Mouse (Mus musculus): ENCODE data around the gene 2210011C24Rik. TPM values are rescaled to one million over a fixed set of nuclear protein-coding genes. Genes with fewer than 3 reads are reported as not detected.

2210011C24Rik gene
- total and polyA plus RNA-seq, 2 experiments from 2014 or later: 1.2 TPM; not detected in 1

- Histone ChIP-seq H3K4me3 (ENCODE audit: low read depth, low read length) (no peak overlapping the region), H3K27me3 (ENCODE audit: insufficient read depth, low read length) (no peaks in the 10 kb centered on the region), H3K9ac (no peak overlapping the region), H3K4me1 (ENCODE audit: insufficient read depth) (no peaks in the 10 kb centered on the region), H3K27ac (ENCODE audit: low read depth, low read length) (no peak overlapping the region), H3K4me2 (ENCODE audit: low read depth) (no peak overlapping the region), H3K36me3 (ENCODE audit: insufficient read depth) (no peaks in the 10 kb centered on the region), H3K9me3 (ENCODE audit: low read length) (no peaks in the 10 kb centered on the region)
- TF ChIP-seq CTCF (IDR thresholded peaks at IDR 0.05; ENCODE audit: low read depth): no peak
- no peak for DNase-seq
- WGBS: 80% methylated on average over 4 of the region's 4 CpGs
- ATAC-seq: no peak
These were observed 20.8 kb upstream of the 2210011C24Rik start for GRCm38 (mm10) chr8:84032777-84033176.

GRCm38 (mm10) chr8:84029272-84029671 is 17.3 kb upstream of the 2210011C24Rik start:
- no peak for TF ChIP-seq CTCF (IDR thresholded peaks at IDR 0.05; ENCODE audit: low read depth)
- WGBS: 91% methylated on average over 5 of the region's 5 CpGs
- H3K9me3 ChIP-seq (ENCODE audit: low read length): no peaks in the 10 kb centered on the region

DNA sequence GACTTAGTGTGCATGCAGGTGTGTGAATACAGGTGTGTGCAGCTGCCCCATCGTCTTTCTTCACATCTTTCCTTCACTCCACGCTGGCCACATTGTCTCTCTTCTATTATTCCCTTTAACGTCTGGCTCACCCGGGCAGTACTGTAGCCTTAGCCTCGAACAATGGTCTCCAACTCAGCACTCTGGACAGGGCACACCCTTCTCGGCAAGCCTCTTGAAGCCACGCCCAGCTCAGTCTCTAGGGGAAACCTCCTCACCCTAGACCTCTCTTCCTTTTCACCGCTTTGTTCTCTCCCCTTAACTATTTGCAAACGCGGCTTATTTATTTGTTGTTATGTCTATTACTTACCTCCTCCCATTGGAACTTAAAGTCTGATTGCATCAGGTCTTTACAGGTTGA is 15.5 kb upstream of the 2210011C24Rik start:
- Histone ChIP-seq H3K4me3 (ENCODE audit: low read depth, low read length) (no peak overlapping the region), H3K36me3 (ENCODE audit: insufficient read depth) (no peaks in the 10 kb centered on the region), H3K27ac (ENCODE audit: low read depth, low read length) (no peak overlapping the region), H3K4me2 (ENCODE audit: low read depth) (no peak overlapping the region), H3K27me3 (ENCODE audit: insufficient read depth, low read length) (peaks cover 8% of the 10 kb centered on the region; the same call in 1 of the 2 replicates), H3K9me3 (ENCODE audit: low read length) (no peaks in the 10 kb centered on the region), H3K4me1 (ENCODE audit: insufficient read depth) (no peaks in the 10 kb centered on the region), H3K9ac (no peak overlapping the region)
- no peak for TF ChIP-seq CTCF (IDR thresholded peaks at IDR 0.05; ENCODE audit: low read depth)
- WGBS: 12% methylated on average over 10 of the region's 10 CpGs
- DNase-seq: no peak
- no peak for ATAC-seq

More at GRCm38 (mm10) chr8:84029272-84029671, 17.3 kb upstream of the 2210011C24Rik start:
- H3K4me1 ChIP-seq (ENCODE audit: insufficient read depth): no peaks in the 10 kb centered on the region
- H3K4me2 ChIP-seq (ENCODE audit: low read depth): no peak overlapping the region
- H3K9ac ChIP-seq: no peak overlapping the region
- H3K4me3 ChIP-seq (ENCODE audit: low read depth, low read length): no peak overlapping the region
- no peak overlapping the region for H3K27ac ChIP-seq (ENCODE audit: low read depth, low read length)
- ATAC-seq: no peak
- H3K36me3 ChIP-seq (ENCODE audit: insufficient read depth): no peaks in the 10 kb centered on the region
- DNase-seq: no peak
- H3K27me3 ChIP-seq (ENCODE audit: insufficient read depth, low read length): peaks cover 8% of the 10 kb centered on the region; the same call in 1 of the 2 replicates

DNA sequence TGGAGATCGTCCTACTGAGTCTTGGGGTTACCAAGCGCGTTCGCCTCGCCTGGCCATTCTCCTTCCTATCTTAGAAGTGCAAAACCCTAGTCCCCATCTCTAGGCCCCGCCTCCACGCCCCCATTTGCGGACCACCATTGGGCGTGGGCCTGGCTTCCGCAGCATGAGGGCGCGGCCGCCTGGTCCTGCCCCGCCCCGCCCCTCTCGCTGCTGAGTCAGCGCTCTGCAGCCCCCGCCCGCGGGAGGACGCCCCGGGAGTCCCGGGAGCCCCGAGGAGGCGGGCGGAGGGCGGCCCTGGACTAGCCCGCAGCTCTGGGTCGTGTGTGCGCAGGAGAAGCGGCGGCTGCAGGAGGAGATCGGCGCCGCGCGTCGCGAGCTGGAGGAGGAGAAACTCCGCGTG is 13.9 kb upstream of the 2210011C24Rik start:
- TF ChIP-seq CTCF (IDR thresholded peaks at IDR 0.05; ENCODE audit: low read depth): no peak
- 1% methylated on average over 41 of the region's 41 CpGs for WGBS
- DNase-seq: peak; percentile 72
- peaks cover 8% of the 10 kb centered on the region for H3K27me3 ChIP-seq (ENCODE audit: insufficient read depth, low read length)
- H3K36me3 ChIP-seq (ENCODE audit: insufficient read depth): no peaks in the 10 kb centered on the region
- peak; percentile 81 for ATAC-seq
- peak overlapping the region; percentile 86 for H3K4me2 ChIP-seq (ENCODE audit: low read depth)
- peak overlapping the region; percentile 48 for H3K4me3 ChIP-seq (ENCODE audit: low read depth, low read length)
- no peak overlapping the region for H3K27ac ChIP-seq (ENCODE audit: low read depth, low read length)
- no peaks in the 10 kb centered on the region for H3K4me1 ChIP-seq (ENCODE audit: insufficient read depth)
- H3K9me3 ChIP-seq (ENCODE audit: low read length): no peaks in the 10 kb centered on the region
- H3K9ac ChIP-seq: peak overlapping the region; percentile 55

GRCm38 (mm10) chr8:84024171-84024570 is 12.2 kb upstream of the 2210011C24Rik start:
- DNase-seq (no peak), ATAC-seq (no peak)
- no peak overlapping the region for H3K9ac ChIP-seq
- no peaks in the 10 kb centered on the region for H3K36me3 ChIP-seq (ENCODE audit: insufficient read depth)
- H3K4me2 ChIP-seq (ENCODE audit: low read depth): no peak overlapping the region
- no peak overlapping the region for H3K27ac ChIP-seq (ENCODE audit: low read depth, low read length)
- peaks cover 8% of the 10 kb centered on the region for H3K27me3 ChIP-seq (ENCODE audit: insufficient read depth, low read length)
- no peak overlapping the region for H3K4me3 ChIP-seq (ENCODE audit: low read depth, low read length)
- H3K9me3 ChIP-seq (ENCODE audit: low read length): no peaks in the 10 kb centered on the region
- WGBS: 11% methylated on average over 10 of the region's 10 CpGs
- TF ChIP-seq CTCF (IDR thresholded peaks at IDR 0.05; ENCODE audit: low read depth): peak; percentile 65
- no peaks in the 10 kb centered on the region for H3K4me1 ChIP-seq (ENCODE audit: insufficient read depth)

GRCm38 (mm10) chr8:84023631-84024030 is 11.7 kb upstream of the 2210011C24Rik start:
- Histone ChIP-seq H3K9ac (no peak overlapping the region), H3K27ac (ENCODE audit: low read depth, low read length) (no peak overlapping the region), H3K4me1 (ENCODE audit: insufficient read depth) (no peaks in the 10 kb centered on the region), H3K4me2 (ENCODE audit: low read depth) (no peak overlapping the region), H3K27me3 (ENCODE audit: insufficient read depth, low read length) (peaks cover 8% of the 10 kb centered on the region), H3K4me3 (ENCODE audit: low read depth, low read length) (no peak overlapping the region), H3K36me3 (ENCODE audit: insufficient read depth) (no peaks in the 10 kb centered on the region), H3K9me3 (ENCODE audit: low read length) (no peaks in the 10 kb centered on the region)
- TF ChIP-seq CTCF (IDR thresholded peaks at IDR 0.05; ENCODE audit: low read depth): no peak
- DNase-seq (no peak), ATAC-seq (no peak)
- WGBS: 76% methylated on average over 1 of the region's 1 CpGs

- 55% methylated on average over 5 of the region's 5 CpGs for WGBS
These were observed 11.1 kb upstream of the 2210011C24Rik start for GRCm38 (mm10) chr8:84023085-84023484.

More at GRCm38 (mm10) chr8:84023085-84023484, 11.1 kb upstream of the 2210011C24Rik start:
- no peak overlapping the region for H3K4me3 ChIP-seq (ENCODE audit: low read depth, low read length)
- no peak overlapping the region for H3K27ac ChIP-seq (ENCODE audit: low read depth, low read length)
- H3K9ac ChIP-seq: no peak overlapping the region
- H3K36me3 ChIP-seq (ENCODE audit: insufficient read depth): no peaks in the 10 kb centered on the region
- no peak overlapping the region for H3K4me2 ChIP-seq (ENCODE audit: low read depth)
- ATAC-seq (no peak), DNase-seq (no peak)
- no peak for TF ChIP-seq CTCF (IDR thresholded peaks at IDR 0.05; ENCODE audit: low read depth)
- H3K9me3 ChIP-seq (ENCODE audit: low read length): no peaks in the 10 kb centered on the region
- H3K4me1 ChIP-seq (ENCODE audit: insufficient read depth): no peaks in the 10 kb centered on the region
- peaks cover 8% of the 10 kb centered on the region for H3K27me3 ChIP-seq (ENCODE audit: insufficient read depth, low read length)
